ENCODE assay signal across 8 mouse cellular contexts in genomic region chr6:35379890-35380289, GRCm38 (mm10). TPM values are rescaled to one million over a fixed set of nuclear protein-coding genes. Genes with fewer than 3 reads are reported as not detected.
DNase-seq lines count a peak whose midpoint lies in the region; ATAC-seq and TF ChIP-seq lines count a peak whose summit lies in the region.

No protein-coding gene starts in this region.

- H3K9ac ChIP-seq in intestine, postnatal 0 days (ENCODE audit: low read depth, low read length): no peak overlapping the region
- H3K9ac ChIP-seq in midbrain, embryonic 13.5 days (replicated peaks): no peak overlapping the region

- peak overlapping the region; percentile 35; the same call in 1 of the 2 replicates for H3K4me3 ChIP-seq in embryonic facial prominence, embryonic 10.5 days
- 0 out of 2 replicates have a peak overlapping the region, but pooled peaks have one; percentile 17 for H3K4me3 ChIP-seq in intestine, postnatal 0 days (ENCODE audit: low read depth, low read length)
- H3K4me3 ChIP-seq in midbrain, embryonic 13.5 days (replicated peaks): no peak overlapping the region
- H3K4me3 ChIP-seq in spleen, adult 2 months (ENCODE audit: extremely low read depth, insufficient read depth, insufficient read length): no peak overlapping the region

- TF ChIP-seq CTCF in intestine, postnatal 0 days (IDR thresholded peaks at IDR 0.05; ENCODE audit: low read depth): peak; percentile 100
- TF ChIP-seq CTCF in spleen, adult 2 months (IDR thresholded peaks at IDR 0.05; ENCODE audit: extremely low read depth, insufficient read depth, insufficient read length, insufficient replicate concordance): peak; percentile 99

- peak; percentile 93 for DNase-seq in 3134 (ENCODE audit: extremely low read depth, insufficient read length, low spot score)
- DNase-seq in adrenal gland, postnatal 10 days: peak; percentile 89
- peak; percentile 85 for DNase-seq in embryonic facial prominence, embryonic 10.5 days (ENCODE audit: low spot score)
- peak; percentile 62 for DNase-seq in left cerebral cortex, postnatal 36 days (ENCODE audit: low spot score in 2 of 2)
- peak; percentile 63 to 68 for DNase-seq in spleen, adult 2 months (ENCODE audit: low read depth in 1 of 2, low spot score in 2 of 2)

- WGBS in embryonic facial prominence, embryonic 10.5 days: 9% methylated on average over 8 of the region's 8 CpGs
- 11% methylated on average over 8 of the region's 8 CpGs for WGBS in intestine, postnatal 0 days
- WGBS in midbrain, embryonic 13.5 days: 10% methylated on average over 8 of the region's 8 CpGs
- WGBS in spleen, adult 2 months: 12% methylated on average over 8 of the region's 8 CpGs

- H3K9me3 ChIP-seq in embryonic facial prominence, embryonic 10.5 days: no peaks in the 10 kb centered on the region
- H3K9me3 ChIP-seq in intestine, postnatal 0 days (ENCODE audit: control insufficient read depth): no peaks in the 10 kb centered on the region
- H3K9me3 ChIP-seq in midbrain, embryonic 13.5 days: no peaks in the 10 kb centered on the region

- no peak for TF ChIP-seq POLR2A in spleen, adult 2 months (IDR thresholded peaks at IDR 0.05; ENCODE audit: low read depth, low read length)

- no peaks in the 10 kb centered on the region for H3K36me3 ChIP-seq in embryonic facial prominence, embryonic 10.5 days (replicated peaks)
- H3K36me3 ChIP-seq in intestine, postnatal 0 days (ENCODE audit: control insufficient read depth, insufficient read depth): no peaks in the 10 kb centered on the region
- H3K36me3 ChIP-seq in midbrain, embryonic 13.5 days: no peaks in the 10 kb centered on the region
- H3K36me3 ChIP-seq in spleen, adult 2 months (ENCODE audit: control insufficient read depth, insufficient read depth, low read length): no peaks in the 10 kb centered on the region

- H3K4me2 ChIP-seq in intestine, postnatal 0 days (replicated peaks; ENCODE audit: low read depth): peak overlapping the region; percentile 44
- peak overlapping the region; percentile 2; the same call in 1 of the 2 replicates for H3K4me2 ChIP-seq in midbrain, embryonic 13.5 days (replicated peaks)

- peaks cover 7% of the 10 kb centered on the region for H3K4me1 ChIP-seq in embryonic facial prominence, embryonic 10.5 days
- no peaks in the 10 kb centered on the region for H3K4me1 ChIP-seq in intestine, postnatal 0 days (replicated peaks; ENCODE audit: control insufficient read depth, insufficient read depth, low read length)
- H3K4me1 ChIP-seq in midbrain, embryonic 13.5 days (replicated peaks): peaks cover 11% of the 10 kb centered on the region
- H3K4me1 ChIP-seq in spleen, adult 2 months (ENCODE audit: control insufficient read depth, insufficient read depth, insufficient read length): no peaks in the 10 kb centered on the region

- H3K27me3 ChIP-seq in embryonic facial prominence, embryonic 10.5 days (replicated peaks; ENCODE audit: low read depth, poor library complexity, severe bottlenecking): no peaks in the 10 kb centered on the region
- no peaks in the 10 kb centered on the region for H3K27me3 ChIP-seq in intestine, postnatal 0 days (replicated peaks; ENCODE audit: control insufficient read depth, insufficient read depth, low read length)
- H3K27me3 ChIP-seq in midbrain, embryonic 13.5 days: no peaks in the 10 kb centered on the region
- H3K27me3 ChIP-seq in spleen, adult 2 months (ENCODE audit: control insufficient read depth, insufficient read depth, low read length): no peaks in the 10 kb centered on the region

- intact Hi-C loops in left cerebral cortex, postnatal 36 days (cut with DNase I): loop anchor here (10.0 kb wide), 4 partner anchors 125 to 1005 kb away; partner anchors contain the start of gene Chrm2

- ATAC-seq in granulocyte monocyte progenitor cell, adult 5-6 weeks (replicated peaks; ENCODE audit: poor library complexity, severe bottlenecking): peak; percentile 95
- peak; percentile 68 for ATAC-seq in intestine, postnatal 0 days
- ATAC-seq in midbrain, embryonic 13.5 days: 0 out of 2 replicates have a peak, but pooled peaks have one; percentile 10

- H3K27ac ChIP-seq in embryonic facial prominence, embryonic 10.5 days (replicated peaks): peak overlapping the region; percentile 51; the same call in 1 of the 2 replicates
- no peak overlapping the region for H3K27ac ChIP-seq in intestine, postnatal 0 days (ENCODE audit: low read depth, low read length)
- H3K27ac ChIP-seq in midbrain, embryonic 13.5 days: no peak overlapping the region
- no peak overlapping the region for H3K27ac ChIP-seq in spleen, adult 2 months (ENCODE audit: insufficient read depth, low read length)

RNA-seq across cellular contexts. Expression of gene Fam180a, which starts 53.9 kb away (rescaled TPM):
- total RNA-seq in adrenal gland, postnatal 10 days (2021): 1 to 10 TPM; 1.1 to 2.6 TPM
- polyA plus RNA-seq in embryonic facial prominence, embryonic 10.5 days (2016; fragmentation: Nextera tagmentation; extraction: Ambion mirVana): not detected in 2 replicates
- total RNA-seq in granulocyte monocyte progenitor cell, adult 5-6 weeks (2014; fragmentation: Nextera tagmentation): not detected in 2 replicates
- not detected in 2 replicates for total RNA-seq in granulocyte monocyte progenitor cell, adult 5-6 weeks (2017)
- polyA plus RNA-seq in intestine, postnatal 0 days (2015; fragmentation: Nextera tagmentation; extraction: Ambion mirVana): 1.5 and 1.9 TPM in 2 replicates
- 1 to 10 TPM; 2.8 to 5.7 TPM for total RNA-seq in left cerebral cortex, postnatal 36 days (2021)
- 0.42 and 0.49 TPM in 2 replicates for polyA plus RNA-seq in midbrain, embryonic 13.5 days (2015; fragmentation: Nextera tagmentation; extraction: Ambion mirVana)
- polyA plus RNA-seq in spleen, adult 2 months (2012; rRNA removed): 0.20 and 0.28 TPM in 2 replicates

Comparison
In these comparisons a context has a peak if more than half of its experiments do, and no peak if none do; other contexts are left out.
1. H3K4me3 ChIP-seq: peak in embryonic facial prominence, embryonic 10.5 days (single experiment) and intestine, postnatal 0 days (single experiment); none in midbrain, embryonic 13.5 days (single experiment) and spleen, adult 2 months (single experiment).
2. ATAC-seq: peak in every context shown above with its lines; median percentile 95 in granulocyte monocyte progenitor cell, adult 5-6 weeks; 68 in intestine, postnatal 0 days; 10 in midbrain, embryonic 13.5 days.
3. Peak in every context shown above with its lines, with median percentiles within 50 percentile points of each other: DNase-seq.